Mouse (Mus musculus) kidney, adult 18-20 months (tissue): ENCODE measurements around the gene Stx5a.

ENCODE experiments used
- DNase-seq: peaks from one replicate; pipeline ENCODE4 v3.0.0; 2021

Gene Stx5a

DNA sequence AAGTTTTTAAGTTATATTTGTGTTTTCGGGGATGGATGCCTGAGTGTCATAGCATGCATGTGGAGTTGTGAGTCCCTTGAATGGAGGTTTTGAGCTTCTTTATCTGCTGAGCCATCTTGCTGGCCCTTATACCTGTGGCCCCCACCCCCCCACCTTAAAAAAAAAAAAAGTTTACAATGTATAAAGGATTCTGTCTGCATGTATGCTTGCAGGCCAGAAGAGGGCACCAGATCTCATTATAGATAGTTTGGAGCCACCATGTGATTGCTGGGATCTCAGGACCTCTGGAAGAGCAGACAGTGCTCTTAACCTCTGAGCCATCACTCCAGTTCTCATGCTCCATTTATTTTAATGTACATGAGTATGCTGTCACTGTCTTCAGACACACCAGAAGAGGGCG lies 6.2 kb downstream of the Stx5a start:
- no peak for DNase-seq

DNA sequence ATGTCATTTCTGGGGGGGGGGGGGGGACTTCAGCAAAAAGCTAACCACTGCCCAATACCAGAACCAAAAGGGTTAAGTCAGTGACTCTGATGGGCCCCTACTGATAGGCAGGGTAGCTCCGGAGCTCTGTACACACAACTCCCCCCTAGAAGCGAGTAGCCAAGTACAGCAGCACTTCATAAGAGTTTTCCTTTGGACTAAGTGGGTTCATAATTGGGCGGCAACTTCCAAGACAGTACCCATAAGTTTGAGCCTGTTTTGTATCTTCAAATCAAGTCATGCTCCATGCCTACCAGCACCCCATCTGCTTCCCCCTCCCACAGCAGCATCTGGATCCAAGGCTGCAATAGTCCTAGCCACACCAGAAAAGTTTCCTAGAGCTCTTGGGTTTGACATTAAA lies 14.4 kb downstream of the Stx5a start:
- no peak for DNase-seq

- DNase-seq, result peak; percentile 94
Observed at GRCm38 (mm10) chr19:8756635-8757387, 15.6 kb downstream of the Stx5a start, which contains the start of gene Nxf1. Gene Nxf1, plus strand, starts transcription at chr19:8757073.

DNA sequence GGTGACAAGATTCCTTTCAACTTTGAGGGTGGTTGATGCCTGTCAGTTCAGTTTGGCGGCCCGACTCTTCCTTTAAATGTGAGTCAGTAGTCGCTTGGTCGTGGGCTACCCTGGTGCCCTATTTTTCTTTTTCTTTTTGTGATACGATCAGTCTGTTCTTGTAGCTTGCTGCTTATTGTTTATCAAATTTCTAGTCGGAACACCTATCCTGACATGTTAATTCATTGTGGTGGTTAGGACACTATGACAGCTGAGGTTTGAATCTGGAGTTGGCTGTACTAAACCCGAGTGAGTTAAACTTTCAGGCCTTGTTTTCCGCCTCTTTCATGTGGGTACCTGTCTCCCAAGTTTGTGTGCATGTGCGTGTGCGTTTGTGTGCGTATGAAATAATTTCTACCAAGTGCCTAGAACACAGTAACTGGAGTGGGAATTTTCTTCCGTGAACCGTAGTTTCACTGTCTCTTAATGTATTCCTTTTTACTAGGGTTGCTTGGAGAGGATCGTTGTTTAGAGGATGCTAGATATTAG lies 16.3 kb downstream of the Stx5a start:
- DNase-seq, result no peak

GRCm38 (mm10) chr19:8758899-8759298 lies 17.7 kb downstream of the Stx5a start:
- no peak for DNase-seq

- no peak for DNase-seq
Observed at GRCm38 (mm10) chr19:8760757-8761156, 19.5 kb downstream of the Stx5a start.

DNA sequence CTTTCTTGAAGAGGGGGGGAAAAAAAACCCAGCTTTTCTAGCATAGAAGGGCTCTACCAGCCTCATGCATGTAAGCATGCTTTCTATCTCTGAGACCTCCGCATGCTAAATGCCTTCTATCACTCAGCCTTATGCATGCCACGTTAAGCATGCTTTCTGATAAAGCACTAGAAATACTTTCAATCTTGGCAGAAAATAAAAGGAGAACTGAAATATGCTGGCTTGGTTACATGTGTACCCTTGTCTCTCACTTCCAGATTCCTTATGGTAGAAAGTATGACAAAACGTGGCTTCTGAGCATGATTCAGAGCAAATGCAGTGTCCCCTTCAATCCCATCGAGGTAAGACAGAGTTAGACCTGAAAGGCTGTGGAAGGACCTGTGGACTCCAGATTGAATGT lies 22.1 kb downstream of the Stx5a start:
- no peak for DNase-seq

DNA sequence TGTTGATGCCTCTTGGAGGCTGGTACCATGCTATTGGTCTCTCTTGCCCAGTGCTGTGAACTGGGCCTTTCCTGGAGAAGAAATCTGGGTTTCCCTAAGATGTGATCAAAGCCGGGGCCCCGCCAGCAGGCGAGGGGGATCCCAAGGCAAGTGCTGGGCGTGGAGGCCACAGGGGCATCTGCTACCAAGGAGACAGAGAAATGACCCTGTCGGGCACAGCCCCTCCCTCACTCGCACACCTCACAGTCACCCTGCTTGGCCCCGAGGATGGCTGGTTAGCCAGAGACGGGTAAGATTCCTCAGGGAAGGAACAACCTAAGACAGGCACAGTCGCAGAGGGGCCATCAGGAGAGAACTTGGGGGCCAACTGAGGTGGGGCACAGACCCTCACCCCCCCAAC lies 24.3 kb downstream of the Stx5a start:
- DNase-seq, result no peak

DNA sequence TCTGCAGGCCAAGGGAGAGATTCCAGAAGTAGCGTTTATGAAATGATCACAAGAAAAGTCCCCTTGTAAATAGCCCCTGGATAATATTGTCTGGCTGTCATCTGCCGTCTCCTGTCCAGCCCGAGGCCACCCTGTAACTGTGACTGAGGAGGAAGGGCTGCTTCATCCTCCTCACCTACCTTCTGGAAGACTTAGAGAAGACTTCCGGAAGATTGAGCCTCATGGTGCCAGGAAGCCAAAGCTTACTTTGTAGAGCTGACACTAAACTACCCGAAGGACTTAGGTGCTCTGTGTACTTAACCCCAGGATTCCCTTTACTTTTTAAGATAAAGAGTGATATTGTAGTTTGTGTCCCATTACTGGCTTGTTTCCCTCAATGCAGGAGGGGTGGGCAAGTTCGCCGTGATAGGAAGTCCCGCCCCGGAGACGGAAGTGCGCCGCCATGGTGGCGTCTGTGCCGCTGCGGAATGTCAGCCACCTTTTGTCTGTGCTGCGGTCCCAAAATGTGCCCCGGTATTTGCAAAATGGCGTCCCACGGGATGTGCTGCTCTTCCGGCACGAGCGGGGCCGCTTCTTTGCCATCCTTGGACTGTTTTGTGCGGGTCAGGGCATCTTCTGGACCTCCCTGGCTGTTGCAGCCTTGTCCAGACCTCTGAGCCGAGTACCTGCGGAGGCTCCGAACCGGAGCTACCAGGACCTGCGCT lies 29.5 kb downstream of the Stx5a start, which contains the start of gene Tmem223:
Tmem223 (plus strand) TSS at position 430 of the 704 bp plus-strand sequence.
- peak; percentile 83 for DNase-seq

GRCm38 (mm10) chr19:8772996-8773395 lies 31.8 kb downstream of the Stx5a start:
- DNase-seq, result no peak

DNA sequence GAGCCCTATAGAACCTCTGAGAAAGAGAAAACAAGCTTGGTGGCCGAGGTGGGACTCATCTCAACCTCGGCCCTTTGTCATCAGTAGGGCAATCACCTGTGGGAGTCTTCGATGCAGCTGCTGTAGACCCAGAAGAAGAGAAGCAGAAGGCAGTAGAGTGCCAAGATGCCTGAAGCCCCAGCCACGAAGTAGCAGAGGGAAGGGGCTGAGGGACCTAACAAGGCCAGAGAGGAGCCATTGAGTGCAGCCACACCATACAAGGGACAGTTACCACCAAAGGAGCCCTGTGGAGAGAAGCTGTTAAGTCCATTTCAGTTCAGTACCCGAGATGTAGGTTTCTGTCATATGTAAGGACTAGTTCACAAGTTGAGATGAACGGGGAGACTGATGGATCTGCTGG lies 32.2 kb downstream of the Stx5a start:
- no peak for DNase-seq

DNA sequence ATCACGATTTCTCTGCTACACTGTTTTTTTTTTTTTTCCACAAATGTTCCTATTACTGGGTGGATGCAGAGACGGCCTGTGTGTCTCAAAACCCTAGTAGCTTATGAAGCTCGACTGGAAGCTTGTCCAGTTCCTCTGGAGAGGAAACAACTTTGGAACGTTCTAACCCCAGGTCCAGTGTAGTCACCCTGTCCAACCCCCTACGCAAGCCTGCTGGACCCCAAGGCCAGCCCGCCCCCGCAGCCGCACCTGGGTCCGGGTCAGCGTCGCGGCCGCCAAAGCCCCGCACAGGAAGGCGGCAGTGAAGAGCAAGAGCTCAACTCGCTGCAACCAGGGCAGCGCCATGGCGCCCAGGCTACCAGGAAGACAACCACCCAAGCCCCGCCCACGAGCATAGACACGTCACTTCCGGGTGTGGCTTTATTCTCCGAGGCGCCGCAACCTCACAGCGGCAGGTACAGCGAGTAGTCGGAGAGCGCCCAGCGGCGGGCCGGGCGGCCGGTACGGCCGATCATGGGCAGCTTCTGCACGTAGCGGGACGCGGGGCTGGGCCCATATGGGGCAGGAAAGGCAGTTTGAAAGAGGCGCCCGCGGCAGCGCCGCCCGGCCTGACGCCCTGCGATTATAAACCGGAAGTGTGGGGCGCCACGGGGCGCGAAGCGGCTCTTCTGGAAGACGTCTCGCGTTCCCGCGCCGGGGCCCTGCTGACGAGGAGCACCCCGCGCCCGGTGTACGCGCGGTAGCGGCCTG lies 33.0 kb downstream of the Stx5a start, which contains the start of gene Tmem179b:
Tmem179b (minus strand) TSS at position 382 of the 750 bp plus-strand sequence.
- peak; percentile 98 for DNase-seq

DNA sequence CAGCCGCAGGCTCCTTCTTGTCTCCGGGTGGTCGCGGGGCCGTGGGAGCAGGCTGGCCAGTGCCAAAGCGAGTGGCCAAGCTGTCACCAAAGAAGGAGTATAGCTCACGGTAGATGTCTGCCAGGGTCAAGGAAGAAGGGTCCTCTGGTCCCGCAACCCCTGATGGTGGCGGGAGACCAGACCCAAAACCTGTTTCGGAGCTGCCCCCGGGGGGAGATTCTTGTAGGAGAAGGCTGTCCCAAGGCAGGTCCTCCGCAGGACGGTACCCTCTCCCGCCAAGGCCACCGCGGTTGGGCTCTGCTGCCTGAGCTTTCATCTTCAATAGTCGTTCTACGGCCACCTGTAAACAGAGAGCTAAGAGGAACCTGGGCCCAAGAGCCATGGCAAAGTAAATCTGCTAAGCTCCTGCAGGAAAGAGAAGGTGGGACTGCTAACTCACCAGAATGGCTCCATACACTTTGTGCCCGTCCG lies 33.8 kb downstream of the Stx5a start:
- DNase-seq, result no peak

GRCm38 (mm10) chr19:8786008-8786781 lies 45.0 kb downstream of the Stx5a start, which contains the start of gene Taf6l:
Gene Taf6l, minus strand, starts transcription at chr19:8786417.
- DNase-seq, result peak; percentile 92

DNA sequence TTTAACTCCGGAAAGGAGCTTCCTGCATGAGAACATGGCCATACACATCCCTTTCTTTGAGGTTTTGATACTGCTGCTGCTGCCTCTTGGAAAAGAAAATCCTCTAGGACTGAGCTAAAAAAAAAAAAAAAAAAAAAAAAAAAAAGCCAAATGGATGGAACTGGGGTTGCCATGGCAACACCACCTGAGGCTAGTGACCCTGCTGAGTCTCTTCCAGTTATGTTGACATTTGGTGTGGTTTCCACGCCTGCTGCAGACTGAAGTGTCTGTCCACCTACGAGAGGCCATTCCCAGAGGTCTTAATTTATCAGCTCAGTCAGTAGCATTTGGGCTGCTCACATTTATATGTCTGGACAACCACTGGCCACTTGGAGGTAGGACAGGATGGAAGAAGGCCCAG lies 47.3 kb downstream of the Stx5a start:
- DNase-seq, result no peak

GRCm38 (mm10) chr19:8789171-8789570 lies 48.0 kb downstream of the Stx5a start:
- DNase-seq, result no peak

GRCm38 (mm10) chr19:8790171-8790570 lies 49.0 kb downstream of the Stx5a start:
- DNase-seq, result no peak

GRCm38 (mm10) chr19:8798264-8798946 lies 57.2 kb downstream of the Stx5a start, which contains the start of gene Polr2g:
Gene Polr2g, minus strand, starts transcription at chr19:8798577.
- DNase-seq, result peak; percentile 90

DNA sequence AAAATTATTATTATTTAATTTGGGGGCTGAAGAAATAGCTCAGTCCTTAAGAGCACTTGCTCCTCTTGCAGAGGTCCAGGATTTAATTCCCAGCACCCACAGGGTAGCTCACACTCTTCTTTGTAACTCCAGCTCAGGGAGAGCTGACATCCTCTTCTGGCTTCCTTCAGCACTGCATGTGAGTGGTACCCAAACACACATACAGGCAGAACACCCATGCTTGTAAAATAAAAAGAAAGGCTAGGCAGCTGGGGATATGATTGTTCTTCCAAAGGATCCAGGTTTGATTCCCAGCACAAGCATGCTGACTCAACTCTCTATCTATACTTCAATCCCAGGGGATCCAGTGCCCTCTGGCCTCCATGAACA lies 57.7 kb downstream of the Stx5a start:
- DNase-seq, result no peak

DNA sequence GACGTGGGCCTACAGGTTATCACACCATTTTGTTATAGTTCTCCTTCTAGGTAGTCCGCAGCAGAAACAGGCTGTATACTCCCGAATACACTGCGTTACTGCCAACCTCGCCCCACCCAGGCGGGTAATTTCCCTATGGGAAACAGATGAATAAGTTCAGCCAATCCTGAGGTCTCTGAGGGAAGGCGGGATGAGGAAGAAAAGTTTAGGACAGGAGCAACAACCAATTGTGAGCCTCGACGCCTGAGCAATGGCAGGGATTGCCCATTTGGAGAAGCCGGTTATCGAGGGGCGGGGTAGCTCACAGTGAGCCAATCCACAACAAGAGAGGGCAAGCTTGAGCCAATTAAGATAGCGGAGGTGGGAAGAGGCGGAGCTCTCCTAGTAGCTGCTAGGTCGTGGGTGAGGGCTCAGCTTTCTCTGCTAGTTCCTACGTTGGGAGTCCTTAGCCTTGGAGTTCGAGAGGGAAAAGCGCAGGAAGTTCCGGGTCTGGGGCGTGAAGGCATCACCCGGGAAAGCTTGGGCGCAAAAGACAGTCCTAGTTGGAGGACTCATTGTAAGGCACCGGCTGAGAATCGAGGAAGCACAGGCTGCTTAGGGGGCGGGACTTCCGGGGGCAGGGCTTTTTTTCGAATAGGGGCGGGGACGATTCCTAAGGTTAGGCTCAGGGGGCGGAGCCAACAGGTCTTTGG lies 61.1 kb downstream of the Stx5a start, which contains the start of gene Zbtb3:
Zbtb3 (plus strand) TSS at position 426 of the 692 bp plus-strand sequence.
- peak; percentile 93 for DNase-seq
